ENCODE assay signal across 8 mouse cellular contexts in the genomic region with DNA sequence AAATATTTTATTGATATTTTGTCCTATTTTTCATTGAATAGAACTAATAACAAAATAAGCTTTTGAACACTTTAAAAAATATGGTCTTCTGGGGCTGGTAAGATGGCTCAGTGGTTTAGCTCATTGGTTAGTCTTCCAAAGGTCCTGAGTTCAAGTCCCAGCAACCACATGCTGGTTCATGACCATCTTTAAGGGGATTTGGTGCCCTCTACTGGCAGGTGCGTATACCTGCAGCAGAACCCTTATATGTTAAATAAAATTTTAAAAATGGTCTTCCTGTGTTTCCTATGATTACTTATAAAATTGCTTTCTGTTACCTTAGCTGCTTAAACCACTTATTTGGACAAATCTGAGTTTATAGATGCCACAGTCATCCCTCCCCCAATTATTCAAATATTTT. TPM values are rescaled to one million over a fixed set of nuclear protein-coding genes. Genes with fewer than 3 reads are reported as not detected.
A peak's percentile ranks its signal among the peaks of the same experiment; 100 is the strongest.
DNase-seq lines count a peak whose midpoint lies in the region; ATAC-seq lines count a peak whose summit lies in the region.

No protein-coding gene starts in this region.

- 15% methylated on average over 1 of the region's 1 CpGs for WGBS in liver, embryonic 11.5 days
- WGBS in embryonic facial prominence, embryonic 14.5 days: 28% methylated on average over 1 of the region's 1 CpGs

- H3K9ac ChIP-seq in liver, embryonic 11.5 days (ENCODE audit: low read depth, low read length): no peak overlapping the region
- no peak overlapping the region for H3K9ac ChIP-seq in embryonic facial prominence, embryonic 14.5 days (ENCODE audit: low read depth, low read length)

- no peaks in the 10 kb centered on the region for H3K27me3 ChIP-seq in liver, embryonic 11.5 days (replicated peaks; ENCODE audit: control insufficient read depth, insufficient read depth, low read length)
- H3K27me3 ChIP-seq in embryonic facial prominence, embryonic 14.5 days (replicated peaks; ENCODE audit: control insufficient read depth, insufficient read depth, low read length): no peaks in the 10 kb centered on the region

- no peaks in the 10 kb centered on the region for H3K9me3 ChIP-seq in liver, embryonic 11.5 days (ENCODE audit: control insufficient read depth, low read length)
- H3K9me3 ChIP-seq in embryonic facial prominence, embryonic 14.5 days (ENCODE audit: control insufficient read depth, low read length): no peaks in the 10 kb centered on the region

- H3K27ac ChIP-seq in liver, embryonic 11.5 days (ENCODE audit: low read depth, low read length): no peak overlapping the region
- no peak overlapping the region for H3K27ac ChIP-seq in embryonic facial prominence, embryonic 14.5 days (replicated peaks; ENCODE audit: low read depth, low read length)

- H3K36me3 ChIP-seq in liver, embryonic 11.5 days (ENCODE audit: control insufficient read depth, insufficient read depth, low read length): no peaks in the 10 kb centered on the region; the same call in 1 of the 2 replicates
- no peaks in the 10 kb centered on the region for H3K36me3 ChIP-seq in embryonic facial prominence, embryonic 14.5 days (ENCODE audit: control insufficient read depth, insufficient read depth, low read length)

- no peak overlapping the region for H3K4me3 ChIP-seq in liver, embryonic 11.5 days (ENCODE audit: low read depth, low read length)
- H3K4me3 ChIP-seq in embryonic facial prominence, embryonic 14.5 days (ENCODE audit: low read depth, low read length): no peak overlapping the region

- peak; percentile 18 for DNase-seq in adrenal gland, postnatal 10 days
- no peak for DNase-seq in adrenal gland, adult 8-10 months
- DNase-seq in liver: peak; percentile 35
- no peak for DNase-seq in liver, embryonic 11.5 days (ENCODE audit: low spot score)
- peak; percentile 24 for DNase-seq in embryonic facial prominence, embryonic 14.5 days (ENCODE audit: low spot score)
- peak; percentile 9 to 59 for DNase-seq in spleen, postnatal 10 days (ENCODE audit: low spot score in 2 of 2)
- no peak for DNase-seq in gastrocnemius, postnatal 10 days
- DNase-seq in frontal cortex, postnatal 10 days (ENCODE audit: low spot score in 2 of 2): no peak

- H3K4me1 ChIP-seq in liver, embryonic 11.5 days (replicated peaks; ENCODE audit: control insufficient read depth, insufficient read depth, low read length): no peaks in the 10 kb centered on the region
- no peaks in the 10 kb centered on the region for H3K4me1 ChIP-seq in embryonic facial prominence, embryonic 14.5 days (ENCODE audit: control insufficient read depth, insufficient read depth, low read length)

- no peak for ATAC-seq in liver, embryonic 11.5 days (replicated peaks; ENCODE audit: low FRiP score)
- no peak for ATAC-seq in embryonic facial prominence, embryonic 14.5 days (ENCODE audit: low read depth)

- no peak overlapping the region for H3K4me2 ChIP-seq in liver, embryonic 11.5 days
- H3K4me2 ChIP-seq in embryonic facial prominence, embryonic 14.5 days (ENCODE audit: low read depth, low read length): no peak overlapping the region

RNA-seq across cellular contexts. Expression of a gene that starts 16.8 kb away (rescaled TPM):
- total RNA-seq in adrenal gland, postnatal 10 days (2021): 10 to 100 TPM; 15.8 to 15.9 TPM
- 10 to 100 TPM; 17.4 to 23.8 (median 20.3) TPM for total RNA-seq in adrenal gland, adult 8-10 months (2022)
- polyA plus RNA-seq in liver, embryonic 11.5 days (2014; fragmentation: Nextera tagmentation; extraction: Ambion mirVana): 29.7 and 35.0 TPM in 2 replicates
- 37.1 and 39.7 TPM in 2 replicates for polyA plus RNA-seq in embryonic facial prominence, embryonic 14.5 days (2014; fragmentation: Nextera tagmentation; extraction: Ambion mirVana)
- total RNA-seq in gastrocnemius, postnatal 10 days (2021): 1 to 10 TPM; 5.1 to 5.9 TPM

RNA-seq across cellular contexts. Expression of a gene that starts 59.1 kb away (rescaled TPM):
- total RNA-seq in adrenal gland, postnatal 10 days (2021): 10 to 100 TPM; 67.8 to 85.8 TPM
- 100 to 1,000 TPM; 115 to 133 (median 123) TPM for total RNA-seq in adrenal gland, adult 8-10 months (2022)
- 300 and 324 TPM in 2 replicates for polyA plus RNA-seq in liver, embryonic 11.5 days (2014; fragmentation: Nextera tagmentation; extraction: Ambion mirVana)
- polyA plus RNA-seq in embryonic facial prominence, embryonic 14.5 days (2014; fragmentation: Nextera tagmentation; extraction: Ambion mirVana): 157 and 162 TPM in 2 replicates
- 10 to 100 TPM; 41.0 to 49.2 TPM for total RNA-seq in gastrocnemius, postnatal 10 days (2021)

Comparison
In these comparisons a context has a peak if more than half of its experiments do, and no peak if none do; other contexts are left out.
1. DNase-seq: peak in adrenal gland, postnatal 10 days (single experiment), liver (single experiment), embryonic facial prominence, embryonic 14.5 days (single experiment) and spleen, postnatal 10 days (2 of 2); none in adrenal gland, adult 8-10 months (single experiment), liver, embryonic 11.5 days (single experiment), gastrocnemius, postnatal 10 days (single experiment) and frontal cortex, postnatal 10 days (0 of 2).